Mouse (Mus musculus) adrenal gland, adult 8-10 months (tissue): Measurements from ENCODE around the gene Arid1b. TPM values are rescaled to one million over a fixed set of nuclear protein-coding genes. Genes with fewer than 3 reads are reported as not detected.
"Not testable (repeated sequence)": the region's sequence is repeated elsewhere in the genome, so short reads cannot be mapped to it uniquely, and the experiment has no call there.

Experiments
- DNase-seq: peaks from one replicate; pipeline ENCODE4 v3.0.0; 2022
- total RNA-seq, 4 experiments: library from RNA; stranded (reverse); gene quantifications; 2 replicates each; pipeline ENCODE4 v1.2.4; 2022

The Arid1b gene
- total RNA-seq, 4 experiments from 2014 or later = 66.1 to 89.1 (median 73.7) TPM

GRCm38 (mm10) chr17:5057944-5058720 lies 64.0 kb downstream of the Arid1b start:
- DNase-seq = no peak

- DNase-seq = no peak
Measured at GRCm38 (mm10) chr17:5059092-5059601, 65.0 kb downstream of the Arid1b start.

DNA sequence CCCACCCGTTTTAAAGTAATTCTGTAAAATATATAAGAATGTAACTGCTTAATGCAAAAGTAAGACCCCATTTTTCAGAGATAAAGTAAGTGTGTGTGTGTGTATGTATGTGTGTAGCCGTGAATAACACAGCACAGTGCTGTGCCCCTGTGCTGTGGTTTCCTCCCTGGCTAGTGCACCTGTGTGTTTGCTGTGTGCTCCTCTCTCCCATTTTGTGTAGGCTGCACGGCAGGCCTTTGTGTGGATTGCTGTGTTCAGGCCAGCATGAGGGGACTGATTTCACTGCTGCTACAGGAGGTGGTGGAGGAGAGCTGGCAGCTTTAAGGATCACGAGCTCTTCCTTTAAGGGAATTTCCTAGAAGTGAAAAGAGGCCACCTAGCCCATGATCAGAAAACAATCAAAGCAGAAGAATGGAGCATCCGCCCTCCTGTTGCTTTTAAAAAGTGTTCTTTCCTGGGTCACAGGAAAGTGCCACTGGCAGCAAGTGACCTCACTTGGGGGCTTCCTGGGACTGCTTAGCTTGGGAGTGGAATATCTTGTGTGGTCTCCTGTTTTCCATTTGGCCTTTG lies 66.5 kb downstream of the Arid1b start:
- no peak for DNase-seq

DNA sequence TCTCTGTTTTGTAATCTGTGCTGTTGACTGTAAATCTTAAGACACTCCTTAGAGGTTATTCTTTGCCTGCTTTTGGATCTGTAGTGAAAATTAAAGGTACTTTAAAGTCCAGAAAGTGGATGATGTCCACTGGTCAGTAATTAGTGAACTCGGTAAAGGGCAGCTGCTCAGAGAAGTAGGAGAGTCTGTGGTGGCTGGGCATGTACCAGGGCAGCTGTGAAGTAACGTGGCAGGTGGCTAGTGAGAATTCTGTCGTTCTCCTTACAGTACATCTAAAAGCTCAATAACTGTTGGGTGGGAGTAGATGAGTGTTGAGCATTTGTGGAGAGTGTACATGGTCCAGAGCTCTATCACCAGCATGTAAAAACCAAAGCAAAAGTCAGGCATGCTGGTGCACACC lies 67.1 kb downstream of the Arid1b start:
- DNase-seq = no peak

- no peak for DNase-seq
Measured at GRCm38 (mm10) chr17:5061593-5061992, 67.5 kb downstream of the Arid1b start.

DNA sequence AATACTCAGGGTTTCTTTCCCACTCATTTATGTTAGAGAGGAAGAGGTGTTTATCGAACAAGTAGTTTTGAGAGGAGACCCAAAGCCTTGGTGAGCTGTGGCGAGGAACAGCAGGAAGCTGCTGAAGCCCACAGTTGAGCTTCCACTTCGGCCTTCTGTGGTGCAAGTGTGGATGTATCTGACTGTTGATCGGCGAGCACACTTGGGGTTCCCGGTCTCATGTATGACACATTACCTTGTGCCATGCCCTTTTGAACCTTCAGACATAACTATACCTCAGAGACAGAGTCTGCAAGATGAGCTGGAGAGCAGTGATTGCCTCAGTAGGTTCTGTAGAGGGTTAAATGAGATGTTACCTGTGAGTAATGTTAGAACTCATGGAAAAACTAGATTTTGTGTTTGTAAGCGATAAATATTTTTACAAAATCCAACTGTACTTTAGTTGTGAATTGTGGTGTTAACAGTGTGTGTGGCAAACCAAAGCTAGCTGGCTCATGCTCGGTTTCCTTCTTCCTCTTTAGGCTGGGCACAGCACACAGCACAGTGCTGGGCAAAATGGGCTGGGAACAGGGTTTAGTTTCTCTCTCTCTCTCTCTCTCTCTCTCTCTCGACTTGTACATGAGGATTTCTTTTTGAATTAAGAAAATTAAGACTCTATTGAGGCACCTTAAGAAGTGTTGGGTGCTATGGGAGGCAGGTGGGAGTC lies 69.5 kb downstream of the Arid1b start:
- no peak for DNase-seq

GRCm38 (mm10) chr17:5064777-5065176 lies 70.6 kb downstream of the Arid1b start:
- DNase-seq = no peak

- no peak for DNase-seq
Measured at GRCm38 (mm10) chr17:5065270-5065669, 71.1 kb downstream of the Arid1b start.

DNA sequence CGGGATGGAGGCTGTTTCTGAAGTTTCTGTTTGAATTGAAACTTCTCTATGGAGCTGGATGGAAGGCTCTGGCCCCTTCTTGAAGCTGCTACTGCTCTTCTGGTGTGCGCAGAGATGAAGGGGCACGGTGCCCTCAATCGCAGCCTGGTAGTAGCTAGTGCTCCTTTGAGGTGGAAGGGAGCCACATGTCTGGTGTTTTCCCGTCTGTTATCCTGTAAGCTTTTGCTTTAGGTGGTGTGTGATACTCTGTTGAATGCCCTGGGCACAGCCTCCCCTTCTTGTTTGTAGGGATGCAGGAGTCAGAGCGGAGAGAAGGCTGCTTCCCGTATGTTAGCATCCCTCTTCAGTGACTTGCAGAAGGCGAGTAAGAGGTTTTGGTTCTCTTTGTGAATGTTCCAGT lies 72.7 kb downstream of the Arid1b start:
- no peak for DNase-seq

GRCm38 (mm10) chr17:5067264-5067663 lies 73.1 kb downstream of the Arid1b start:
- no peak for DNase-seq

DNA sequence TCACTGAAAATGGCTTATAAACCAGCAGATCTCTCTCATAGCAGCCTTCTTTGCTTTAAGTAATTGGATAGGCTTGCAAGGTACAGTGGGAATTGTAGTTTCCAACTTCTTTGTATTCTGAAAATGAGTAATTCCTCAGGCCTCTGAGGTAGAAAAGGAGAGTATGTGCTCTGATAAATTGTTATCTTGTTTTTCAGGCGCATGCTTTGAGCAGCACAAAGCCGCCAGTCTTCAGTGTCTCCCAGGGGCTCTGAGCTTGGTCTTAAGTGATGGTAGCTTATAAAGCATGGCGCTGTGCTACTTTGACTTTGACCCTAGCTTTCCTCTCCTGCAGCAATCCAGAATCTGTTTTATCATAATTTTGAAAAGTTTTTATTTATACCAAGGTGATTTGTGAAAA lies 76.3 kb downstream of the Arid1b start:
- DNase-seq = no peak

GRCm38 (mm10) chr17:5072539-5072938 lies 78.4 kb downstream of the Arid1b start:
- peak; percentile 65 for DNase-seq

GRCm38 (mm10) chr17:5074752-5075506 lies 80.8 kb downstream of the Arid1b start:
- DNase-seq = no peak

DNA sequence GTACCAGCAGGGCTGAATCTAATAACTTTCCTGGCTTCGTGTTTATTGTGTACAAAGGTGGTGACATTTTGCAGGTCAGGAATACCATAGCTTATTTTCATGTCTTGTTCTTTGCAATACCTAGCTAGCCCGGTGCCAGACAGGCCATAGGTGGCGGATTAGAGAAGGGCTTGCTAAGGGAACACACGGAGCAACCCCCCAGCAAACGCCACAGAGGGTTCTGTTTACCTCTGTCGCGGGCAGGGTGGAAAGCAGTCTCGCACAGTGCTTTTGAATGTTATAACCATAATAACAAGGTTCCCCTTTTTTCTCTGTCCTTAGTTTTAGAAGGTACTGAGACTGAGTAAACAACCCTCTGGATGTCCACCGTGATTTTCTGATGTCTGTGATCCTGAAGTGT lies 83.9 kb downstream of the Arid1b start:
- DNase-seq = no peak

GRCm38 (mm10) chr17:5078576-5078975 lies 84.4 kb downstream of the Arid1b start:
- no peak for DNase-seq

- DNase-seq = no peak
Measured at GRCm38 (mm10) chr17:5080884-5081419, 86.8 kb downstream of the Arid1b start.

GRCm38 (mm10) chr17:5082274-5082673 lies 88.1 kb downstream of the Arid1b start:
- no peak for DNase-seq

DNA sequence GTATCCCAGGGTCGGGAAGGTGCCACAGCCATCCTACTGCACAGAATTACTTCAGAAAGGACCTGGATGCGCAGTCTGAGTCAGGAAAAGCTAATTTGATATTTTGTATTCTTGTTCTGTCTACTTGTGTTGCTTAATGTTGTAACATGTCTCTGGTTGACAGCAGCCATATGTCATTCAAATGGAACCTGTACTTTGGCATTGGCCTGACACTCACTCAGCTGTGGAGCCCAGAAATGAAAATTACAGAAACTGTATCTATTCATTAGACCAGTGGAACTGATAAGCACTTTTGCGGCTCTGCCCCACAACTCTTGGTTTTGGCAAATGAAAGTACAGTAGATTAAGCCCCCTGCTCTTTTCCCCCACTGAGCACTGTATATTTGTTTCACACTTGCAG lies 89.4 kb downstream of the Arid1b start:
- no peak for DNase-seq

GRCm38 (mm10) chr17:5084139-5084538 lies 90.0 kb downstream of the Arid1b start:
- no peak for DNase-seq

DNA sequence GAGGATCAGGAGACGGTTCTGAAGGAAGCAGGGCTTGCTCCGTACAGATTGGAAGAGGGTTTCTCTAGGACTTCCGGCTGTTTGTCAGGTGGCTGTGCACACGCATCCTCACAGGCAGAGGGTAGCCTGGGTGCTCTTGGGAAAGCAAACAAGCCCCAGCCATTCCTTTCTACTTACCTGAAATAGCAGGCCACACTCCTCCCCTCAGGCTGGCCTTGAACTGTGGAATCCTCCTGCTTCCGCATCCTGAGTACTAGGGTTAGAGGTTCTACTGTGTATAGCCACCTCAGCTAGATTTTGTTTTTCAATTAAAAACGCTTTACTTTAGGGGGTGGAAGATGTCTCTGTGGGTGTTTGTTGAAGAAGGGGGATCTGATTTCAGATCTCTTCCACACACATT lies 90.9 kb downstream of the Arid1b start:
- no peak for DNase-seq

DNA sequence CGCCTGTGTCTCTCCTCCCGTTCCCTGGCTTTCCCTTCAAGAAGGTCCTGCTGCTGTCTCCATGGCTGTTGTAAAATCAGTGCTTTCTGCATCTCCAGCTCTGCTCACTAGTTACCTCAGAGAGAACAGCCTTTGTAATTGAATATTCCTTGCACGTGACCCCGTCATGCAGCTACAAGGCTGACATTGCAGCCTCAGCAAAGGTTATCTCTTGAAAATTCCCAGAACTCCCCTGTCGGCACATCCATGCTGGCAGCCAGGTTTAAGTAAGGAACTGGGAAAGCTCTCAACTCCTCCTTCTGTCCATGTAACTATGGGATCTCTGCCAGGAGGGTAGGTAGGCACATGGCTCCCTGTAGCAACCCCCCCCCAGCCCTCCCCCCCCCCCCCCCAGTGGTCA lies 91.8 kb downstream of the Arid1b start:
- no peak for DNase-seq

- DNase-seq = not testable (repeated sequence)
Measured at GRCm38 (mm10) chr17:5088241-5088640, 94.1 kb downstream of the Arid1b start.
